Mouse (Mus musculus): Measurements from ENCODE around the gene Mtus2.

- no peak for TF ChIP-seq CTCF (IDR thresholded peaks at IDR 0.05; ENCODE audit: low read depth, low read length)
- TF ChIP-seq POLR2A (IDR thresholded peaks at IDR 0.05; ENCODE audit: borderline replicate concordance, low read depth, low read length), result no peak
Observed at GRCm38 (mm10) chr5:148152600-148153402, 195.7 kb downstream of the Mtus2 start.

Measured in bone marrow macrophage, adult 2 months (primary cell).